Mouse (Mus musculus): ENCODE results near the gene Sbno1. TPM values are rescaled to one million over a fixed set of nuclear protein-coding genes. Genes with fewer than 3 reads are reported as not detected.

Gene Sbno1
- polyA plus RNA-seq, 1 experiment: 46.6 TPM

DNA sequence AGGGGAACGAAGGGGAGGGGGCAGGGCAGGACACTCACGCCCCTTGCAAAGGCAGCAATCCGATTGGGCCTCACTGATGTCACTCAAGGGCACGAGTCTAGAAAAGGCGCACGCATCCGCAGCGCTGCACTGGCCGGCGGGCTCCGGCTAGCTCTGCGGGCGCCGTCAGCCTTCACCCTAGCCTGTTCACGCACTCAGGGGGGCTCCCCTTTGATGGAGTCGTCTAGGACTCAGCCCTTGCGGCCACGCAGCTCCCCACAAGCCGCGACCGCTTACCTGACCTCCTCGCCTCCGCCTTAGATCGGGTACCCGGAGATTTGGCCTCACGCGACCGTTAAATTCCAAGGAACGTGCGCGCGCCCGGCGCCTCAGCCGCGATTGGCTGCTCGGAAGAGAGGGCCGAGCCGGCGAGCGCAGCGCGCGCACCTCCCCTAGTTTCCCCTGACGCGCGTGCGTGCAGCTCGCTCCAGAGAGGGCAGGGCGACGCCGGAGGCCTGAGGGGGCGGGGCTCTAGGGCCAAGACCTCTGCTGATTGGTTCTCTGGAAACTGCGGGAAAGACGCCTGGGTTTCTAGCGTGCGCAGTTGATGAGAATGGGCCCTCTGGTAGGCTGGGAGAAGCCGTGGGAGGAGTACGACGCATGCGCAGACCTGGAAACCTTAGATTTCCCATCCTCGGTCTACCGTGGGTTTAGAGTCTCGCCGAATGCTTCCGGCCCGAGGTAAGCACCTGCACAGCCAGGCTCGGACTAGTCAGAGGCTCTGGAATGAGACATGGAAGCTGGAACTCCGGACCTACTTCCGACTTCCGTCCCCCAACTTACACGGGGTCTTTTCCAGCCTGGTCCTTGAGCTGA lies 98.1 kb downstream of the Sbno1 start, which contains the start of the genes Mphosph9 and 2810006K23Rik:
Gene Mphosph9, minus strand, starts transcription at position 463 of the 855 bp plus-strand sequence.
Gene 2810006K23Rik, plus strand, starts transcription at position 580 of the 855 bp plus-strand sequence.
- peak within 1 kb of the TSS; percentile 99 for H3K4me3 ChIP-seq (ENCODE audit: control insufficient read depth, low read depth, low read length)
- H3K36me3 ChIP-seq (ENCODE audit: control insufficient read depth, insufficient read depth, low read length): peaks cover 2% of the 10 kb centered on the region; the same call in 1 of the 2 replicates
- peak within 1 kb of the TSS; percentile 99 for H3K27ac ChIP-seq (ENCODE audit: control insufficient read depth, insufficient read depth, low read depth, low read length)
- no peaks in the 10 kb centered on the region for H3K27me3 ChIP-seq (ENCODE audit: control insufficient read depth, insufficient read depth, low read length)
- TF ChIP-seq POLR2A (IDR thresholded peaks at IDR 0.05; ENCODE audit: control insufficient read depth, low read depth, low read length) (peak; percentile 99), CTCF (IDR thresholded peaks at IDR 0.05; ENCODE audit: control insufficient read depth, insufficient read depth, insufficient replicate concordance, low read depth, low read length) (no peak)
- peaks cover 10% of the 10 kb centered on the region for H3K4me1 ChIP-seq (ENCODE audit: control insufficient read depth, insufficient read depth, low read length)

- peaks cover 2% of the 10 kb centered on the region; the same call in 1 of the 2 replicates for H3K36me3 ChIP-seq (ENCODE audit: control insufficient read depth, insufficient read depth, low read length)
- H3K4me3 ChIP-seq (ENCODE audit: control insufficient read depth, low read depth, low read length): peak overlapping the region; percentile 99
- H3K27ac ChIP-seq (ENCODE audit: control insufficient read depth, insufficient read depth, low read depth, low read length): peak overlapping the region; percentile 99
- peaks cover 10% of the 10 kb centered on the region for H3K4me1 ChIP-seq (ENCODE audit: control insufficient read depth, insufficient read depth, low read length)
- H3K27me3 ChIP-seq (ENCODE audit: control insufficient read depth, insufficient read depth, low read length): no peaks in the 10 kb centered on the region
- no peak for TF ChIP-seq POLR2A (IDR thresholded peaks at IDR 0.05; ENCODE audit: control insufficient read depth, low read depth, low read length)
These were observed 99.0 kb downstream of the Sbno1 start for GRCm38 (mm10) chr5:124326829-124327228.

Other genes with a start within 250 kb of the Sbno1 start
- 54.9 and 61.9 TPM in 2 replicates for gene Pitpnm2, start 176.2 kb downstream of the Sbno1 start, polyA plus RNA-seq (2012; rRNA removed)
- gene Mphosph9, start 98.0 kb downstream of the Sbno1 start, polyA plus RNA-seq (2012; rRNA removed): 29.0 and 30.7 TPM in 2 replicates
- 3.9 and 4.8 TPM in 2 replicates for gene 2810006K23Rik, start 97.9 kb downstream of the Sbno1 start, polyA plus RNA-seq (2012; rRNA removed)
- 40.6 and 41.5 TPM in 2 replicates for gene Cdk2ap1, start 62.9 kb downstream of the Sbno1 start, polyA plus RNA-seq (2012; rRNA removed)
- gene Kmt5a, start 13.9 kb upstream of the Sbno1 start, polyA plus RNA-seq (2012; rRNA removed): 23.4 and 24.9 TPM in 2 replicates
- 19.6 and 20.8 TPM in 2 replicates for gene Rilpl2, start 52.4 kb upstream of the Sbno1 start, polyA plus RNA-seq (2012; rRNA removed)
- gene Snrnp35, start 57.1 kb upstream of the Sbno1 start, polyA plus RNA-seq (2012; rRNA removed): 26.5 and 35.7 TPM in 2 replicates
- gene Rilpl1, start 105.4 kb upstream of the Sbno1 start, polyA plus RNA-seq (2012; rRNA removed): 1.5 and 1.8 TPM in 2 replicates
- 34.0 and 39.8 TPM in 2 replicates for gene Tmed2, start 114.7 kb upstream of the Sbno1 start, polyA plus RNA-seq (2012; rRNA removed)
- gene Ddx55, start 126.9 kb upstream of the Sbno1 start, polyA plus RNA-seq (2012; rRNA removed): 4.8 and 4.9 TPM in 2 replicates
- 13.5 and 14.0 TPM in 2 replicates for gene Eif2b1, start 153.1 kb upstream of the Sbno1 start, polyA plus RNA-seq (2012; rRNA removed)
- gene Gtf2h3, start 153.1 kb upstream of the Sbno1 start, polyA plus RNA-seq (2012; rRNA removed): 17.6 and 20.4 TPM in 2 replicates
- 13.0 and 13.5 TPM in 2 replicates for gene Atp6v0a2, start 202.6 kb upstream of the Sbno1 start, polyA plus RNA-seq (2012; rRNA removed)